Mouse (Mus musculus) neural tube, embryonic 11.5 days (tissue): Measurements from ENCODE around the gene Rps6kb1. TPM values are rescaled to one million over a fixed set of nuclear protein-coding genes. Genes with fewer than 3 reads are reported as not detected.
"Not testable (repeated sequence)": the region's sequence is repeated elsewhere in the genome, so short reads cannot be mapped to it uniquely, and the experiment has no call there.

Source experiments
- ATAC-seq: fragments of 200-750 bp; cut with Nextera tagmentation; 2 replicates; pipeline ENCODE4 v1.8.0; 2017; ENCODE audit warnings: moderate number of reproducible peaks, mild to moderate bottlenecking, moderate TSS enrichment, moderate library complexity; ENCODE audit not compliant: insufficient read depth, low FRiP score, low TSS enrichment
- DNase-seq: peaks from one replicate; pipeline ENCODE4 v3.0.0-alpha.2; 2015; ENCODE audit warnings: low spot score
- H3K27ac ChIP-seq: fragments of 300-500 bp; sonication (generic); 2 replicates; pipeline ENCODE4 v1.5.1; 2014; ENCODE audit warnings: low read depth, mild to moderate bottlenecking, low read length
- H3K27me3 ChIP-seq: fragments of 300-500 bp; sonication (generic); 2 replicates; pipeline ENCODE4 v1.6.1; 2014; ENCODE audit warnings: mild to moderate bottlenecking, low read length, mixed read lengths; ENCODE audit not compliant: control insufficient read depth, insufficient read depth
- H3K36me3 ChIP-seq: fragments of 300-500 bp; sonication (generic); 2 replicates; pipeline ENCODE4 v1.6.1; 2014; ENCODE audit warnings: mild to moderate bottlenecking, low read length, moderate library complexity, mixed read lengths; ENCODE audit not compliant: control insufficient read depth, insufficient read depth
- H3K4me1 ChIP-seq: fragments of 300-500 bp; sonication (generic); 2 replicates; pipeline ENCODE4 v1.6.1; 2014; ENCODE audit warnings: low read length, mixed read lengths; ENCODE audit not compliant: control insufficient read depth, insufficient read depth
- H3K4me2 ChIP-seq: fragments of 300-500 bp; sonication (generic); 2 replicates; pipeline ENCODE4 v1.6.1; 2014; ENCODE audit warnings: low read depth, mild to moderate bottlenecking, moderate library complexity
- H3K4me3 ChIP-seq: fragments of 300-500 bp; sonication (generic); 2 replicates; pipeline ENCODE4 v1.5.1; 2014; ENCODE audit warnings: low read depth, low read length
- H3K9ac ChIP-seq: fragments of 300-500 bp; sonication (generic); 2 replicates; pipeline ENCODE4 v1.6.1; 2014; ENCODE audit warnings: mild to moderate bottlenecking, low read length
- H3K9me3 ChIP-seq: fragments of 300-500 bp; sonication (generic); 2 replicates; pipeline ENCODE4 v1.6.1; 2016; ENCODE audit warnings: low read length; ENCODE audit not compliant: control insufficient read depth
- WGBS: fragments of 180-500 bp; shearing (Covaris S2); extraction: QIAGEN DNeasy Blood & Tissue Kit; methylation state at CpG from one replicate; pipeline ENCODE4 v1.1.7; 2014; 5-methylcytosine and 5-hydroxymethylcytosine counted together
- polyA plus RNA-seq: library from polyadenylated mRNA; unstranded; fragments of >200 nt; fragmentation: Nextera tagmentation; extraction: Ambion mirVana; gene quantifications from 2 replicates; pipeline ENCODE4 v1.2.1, GENCODE M21; 2014

The Rps6kb1 gene
- polyA plus RNA-seq, 1 experiment from 2014 or later, result 56.4 TPM

DNA sequence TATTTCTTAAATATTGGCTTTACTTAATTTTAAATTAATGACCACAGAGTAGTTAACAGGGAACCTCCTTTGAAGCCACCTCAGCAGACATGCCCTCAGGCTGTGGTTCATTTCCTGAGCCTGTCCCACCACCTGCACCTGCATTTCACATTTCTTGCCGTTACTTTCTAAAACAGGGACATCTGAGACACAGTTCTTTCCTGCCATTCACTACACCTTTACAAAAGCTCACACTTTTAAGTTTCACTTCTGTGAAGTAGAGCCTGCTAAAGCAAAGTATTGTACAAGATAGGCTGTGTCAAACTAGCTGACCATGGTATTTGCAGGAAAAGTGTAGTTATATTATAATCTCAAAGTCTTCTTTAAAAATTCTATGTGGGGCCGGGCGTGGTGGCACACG is 5.8 kb downstream of the Rps6kb1 start:
- 97% methylated on average over 4 of the region's 4 CpGs for WGBS
- no peaks in the 10 kb centered on the region for H3K9me3 ChIP-seq
- DNase-seq, result no peak

DNA sequence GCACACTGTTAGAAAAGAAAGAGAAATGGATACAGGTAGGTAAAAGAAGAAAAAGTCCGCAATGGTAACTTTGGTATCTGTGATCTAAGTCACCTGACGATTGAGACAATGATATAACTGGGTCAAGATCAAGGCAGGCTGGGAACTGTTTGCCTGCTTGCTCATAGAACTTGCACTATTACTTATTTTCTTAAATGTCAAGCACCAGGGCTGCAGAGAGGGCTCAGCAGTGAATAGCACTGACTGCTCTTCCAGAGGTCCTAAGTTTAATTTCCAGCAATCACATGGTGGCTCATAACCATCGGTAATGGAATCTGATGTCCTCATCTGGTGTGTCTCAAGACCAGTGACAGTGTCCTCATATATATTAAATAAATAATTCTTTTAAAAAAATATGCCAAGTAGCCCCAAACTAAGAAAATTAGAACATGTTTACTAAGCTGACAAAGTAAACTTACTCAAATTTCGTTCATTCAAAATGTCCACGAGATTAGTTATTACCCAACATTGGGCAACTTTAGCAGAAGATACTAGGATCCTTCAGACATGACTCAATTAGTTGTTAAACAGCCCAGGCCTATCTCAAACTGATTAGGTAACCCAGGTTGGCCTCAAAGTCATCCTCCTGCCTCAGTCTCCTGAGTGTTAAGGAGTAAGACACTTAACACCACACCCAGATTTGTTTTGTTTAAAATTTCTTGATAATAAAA is 10.2 kb downstream of the Rps6kb1 start:
- H3K4me1 ChIP-seq, result no peaks in the 10 kb centered on the region
- no peaks in the 10 kb centered on the region for H3K27me3 ChIP-seq
- H3K36me3 ChIP-seq, result no peaks in the 10 kb centered on the region
- H3K27ac ChIP-seq, result no peak overlapping the region
- H3K9ac ChIP-seq, result no peak overlapping the region
- H3K4me3 ChIP-seq, result no peak overlapping the region
- ATAC-seq (no peak), DNase-seq (no peak)
- no peak overlapping the region for H3K4me2 ChIP-seq
- H3K9me3 ChIP-seq, result no peaks in the 10 kb centered on the region
- 94% methylated on average over 5 of the region's 5 CpGs for WGBS

More for the DNA sequence above, 5.8 kb downstream of the Rps6kb1 start:
- ATAC-seq, result no peak
- Histone ChIP-seq H3K4me2 (no peak overlapping the region), H3K27me3 (no peaks in the 10 kb centered on the region), H3K9ac (no peak overlapping the region), H3K36me3 (no peaks in the 10 kb centered on the region), H3K4me1 (no peaks in the 10 kb centered on the region; the same call in 1 of the 2 replicates), H3K27ac (no peak overlapping the region), H3K4me3 (no peak overlapping the region)

DNA sequence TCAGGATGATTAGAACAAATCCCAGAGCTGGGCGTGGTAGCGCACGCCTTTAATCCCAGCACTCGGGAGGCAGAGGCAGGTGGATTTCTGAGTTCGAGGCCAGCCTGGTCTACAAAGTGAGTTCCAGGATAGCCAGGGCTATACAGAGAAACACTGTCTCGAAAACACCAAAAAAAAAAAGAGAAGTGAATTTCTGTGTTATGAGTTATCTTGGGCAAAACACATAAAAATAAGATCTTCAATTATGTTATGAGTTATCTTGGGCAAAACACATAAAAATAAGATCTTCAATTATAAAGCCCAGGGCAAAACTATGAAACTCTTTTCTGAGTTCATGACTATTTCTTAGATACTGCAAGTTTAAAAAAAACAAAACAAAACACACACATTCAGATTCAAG is 11.3 kb downstream of the Rps6kb1 start:
- H3K4me3 ChIP-seq, H3K27me3 ChIP-seq, H3K4me1 ChIP-seq, DNase-seq, ATAC-seq, H3K9me3 ChIP-seq, H3K36me3 ChIP-seq, H3K4me2 ChIP-seq, H3K27ac ChIP-seq, H3K9ac ChIP-seq: not testable (repeated sequence)
- 87% methylated on average over 6 of the region's 6 CpGs for WGBS

DNA sequence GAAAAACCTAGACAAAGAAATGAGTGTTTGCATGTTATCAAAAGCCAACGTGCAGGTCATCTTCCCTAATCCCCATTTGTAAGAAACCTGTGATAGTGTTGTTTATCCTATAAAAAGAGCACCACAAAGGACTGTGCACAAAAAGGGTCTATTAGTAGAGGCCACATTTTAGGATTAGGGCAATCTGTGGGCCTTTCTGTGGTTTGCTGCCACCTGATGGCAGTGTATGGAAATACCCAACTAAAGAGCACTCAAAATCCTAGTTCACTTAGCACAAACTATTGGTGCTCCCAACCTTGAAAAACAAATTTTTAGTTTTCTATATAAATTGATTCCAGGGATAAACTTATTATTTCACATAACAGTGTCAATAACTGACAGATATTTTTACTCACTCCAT is 11.8 kb downstream of the Rps6kb1 start:
- no peak for ATAC-seq
- 87% methylated on average over 1 of the region's 1 CpGs for WGBS
- Histone ChIP-seq H3K4me2 (no peak overlapping the region), H3K36me3 (0 out of 2 replicates have a peak, but pooled peaks cover 2% of the 10 kb centered on the region), H3K27me3 (no peaks in the 10 kb centered on the region), H3K4me3 (no peak overlapping the region), H3K9me3 (no peaks in the 10 kb centered on the region), H3K27ac (no peak overlapping the region), H3K9ac (no peak overlapping the region), H3K4me1 (no peaks in the 10 kb centered on the region)
- DNase-seq, result no peak

DNA sequence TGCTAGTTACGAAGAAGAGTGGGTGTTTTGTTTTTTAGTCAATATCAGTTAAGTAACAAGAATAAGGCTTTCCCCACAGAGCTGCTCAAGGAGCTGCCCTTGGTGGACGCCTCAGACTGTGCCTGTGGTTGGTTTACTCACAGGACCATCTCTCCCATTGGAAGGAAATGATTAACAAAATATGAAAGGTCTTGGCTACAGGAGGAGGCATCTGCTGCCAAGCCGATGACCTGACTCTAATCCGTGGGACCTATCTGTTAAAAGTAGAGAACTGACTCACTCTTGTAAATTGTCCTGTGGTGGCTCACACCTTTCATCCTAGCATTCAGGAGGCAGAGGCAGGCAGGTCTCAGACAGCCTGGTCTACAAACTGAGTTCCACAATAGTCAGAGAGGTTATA is 17.1 kb downstream of the Rps6kb1 start:
- no peaks in the 10 kb centered on the region for H3K9me3 ChIP-seq
- WGBS, result 89% methylated on average over 4 of the region's 4 CpGs
- ATAC-seq, result no peak
- H3K4me2 ChIP-seq, result no peak overlapping the region
- H3K27me3 ChIP-seq, result no peaks in the 10 kb centered on the region
- H3K4me1 ChIP-seq, result no peaks in the 10 kb centered on the region
- no peak overlapping the region for H3K27ac ChIP-seq
- peaks cover 7% of the 10 kb centered on the region; the same call in 1 of the 2 replicates for H3K36me3 ChIP-seq
- no peak overlapping the region for H3K4me3 ChIP-seq
- H3K9ac ChIP-seq, result no peak overlapping the region
- DNase-seq, result no peak

DNA sequence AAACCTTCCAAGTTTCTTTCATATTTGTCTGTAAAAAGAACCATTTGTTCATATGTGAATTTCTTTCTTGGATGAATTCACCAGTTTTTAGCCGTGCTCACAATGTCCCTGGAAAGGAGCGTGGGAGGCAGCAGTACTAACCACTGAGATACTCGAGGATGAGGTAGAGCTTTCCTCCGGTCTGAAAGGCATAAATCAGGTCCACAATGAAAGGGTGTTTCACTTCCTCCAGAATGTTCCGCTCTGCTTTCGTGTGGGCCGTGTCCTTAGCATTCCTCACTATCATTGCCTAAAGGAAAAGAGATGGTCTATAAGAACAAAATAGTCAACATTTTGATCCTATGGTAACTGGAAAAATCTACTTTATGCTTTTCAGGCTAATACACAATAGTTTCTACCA is 24.9 kb downstream of the Rps6kb1 start:
- Histone ChIP-seq H3K4me1 (no peaks in the 10 kb centered on the region), H3K9ac (no peak overlapping the region), H3K9me3 (no peaks in the 10 kb centered on the region), H3K27me3 (no peaks in the 10 kb centered on the region), H3K27ac (no peak overlapping the region), H3K4me2 (no peak overlapping the region), H3K36me3 (peaks cover 21% of the 10 kb centered on the region), H3K4me3 (no peak overlapping the region)
- no peak for ATAC-seq
- DNase-seq, result no peak
- WGBS, result 91% methylated on average over 7 of the region's 7 CpGs

DNA sequence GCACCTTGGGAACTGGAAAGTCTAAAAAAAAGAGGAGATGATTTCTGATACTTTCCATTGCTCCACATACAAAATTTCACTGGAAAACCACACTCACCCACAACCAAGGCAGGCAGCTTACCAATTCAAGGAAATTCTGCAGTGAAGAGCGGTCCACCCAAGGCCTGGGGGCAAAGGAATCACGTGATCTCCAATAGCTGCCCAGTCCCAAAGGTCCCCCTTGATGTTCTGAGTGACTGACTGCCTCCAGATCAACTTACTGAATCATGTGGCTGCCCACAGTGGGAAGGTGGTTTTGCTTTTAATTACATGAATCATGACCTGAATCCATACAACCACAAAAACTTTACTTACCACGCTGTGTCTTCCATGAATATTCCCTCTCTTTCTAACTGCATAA is 27.4 kb downstream of the Rps6kb1 start:
- no peak overlapping the region for H3K4me2 ChIP-seq
- ATAC-seq (no peak), DNase-seq (no peak)
- no peaks in the 10 kb centered on the region for H3K27me3 ChIP-seq
- peaks cover 19% of the 10 kb centered on the region for H3K36me3 ChIP-seq
- no peaks in the 10 kb centered on the region for H3K9me3 ChIP-seq
- no peaks in the 10 kb centered on the region for H3K4me1 ChIP-seq
- no peak overlapping the region for H3K27ac ChIP-seq
- H3K9ac ChIP-seq, result no peak overlapping the region
- no peak overlapping the region for H3K4me3 ChIP-seq
- WGBS, result 90% methylated on average over 3 of the region's 3 CpGs

DNA sequence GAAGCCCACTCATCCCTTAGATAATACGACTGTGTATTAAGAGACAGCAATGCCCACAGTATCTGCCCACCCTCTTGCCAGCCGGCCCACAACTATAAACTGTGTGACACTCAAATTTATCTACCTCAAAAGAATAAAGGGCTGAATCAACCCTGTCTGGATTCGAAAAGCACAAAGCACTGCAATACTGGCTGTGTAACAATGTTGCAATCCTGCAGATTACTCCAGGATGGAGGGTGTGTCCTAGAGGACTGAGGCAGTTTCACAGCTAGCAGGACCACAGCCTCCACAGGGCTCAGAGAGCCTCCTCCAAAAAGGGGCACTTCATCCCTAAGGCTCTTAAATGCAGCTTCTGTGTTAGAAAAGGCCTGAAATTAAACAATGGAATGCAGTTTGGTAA is 28.0 kb downstream of the Rps6kb1 start:
- Histone ChIP-seq H3K4me2 (no peak overlapping the region), H3K4me1 (no peaks in the 10 kb centered on the region), H3K27ac (no peak overlapping the region), H3K4me3 (no peak overlapping the region), H3K36me3 (peaks cover 19% of the 10 kb centered on the region), H3K9ac (no peak overlapping the region), H3K9me3 (no peaks in the 10 kb centered on the region), H3K27me3 (no peaks in the 10 kb centered on the region)
- WGBS, result 84% methylated on average over 3 of the region's 3 CpGs
- ATAC-seq, result no peak
- DNase-seq, result no peak

DNA sequence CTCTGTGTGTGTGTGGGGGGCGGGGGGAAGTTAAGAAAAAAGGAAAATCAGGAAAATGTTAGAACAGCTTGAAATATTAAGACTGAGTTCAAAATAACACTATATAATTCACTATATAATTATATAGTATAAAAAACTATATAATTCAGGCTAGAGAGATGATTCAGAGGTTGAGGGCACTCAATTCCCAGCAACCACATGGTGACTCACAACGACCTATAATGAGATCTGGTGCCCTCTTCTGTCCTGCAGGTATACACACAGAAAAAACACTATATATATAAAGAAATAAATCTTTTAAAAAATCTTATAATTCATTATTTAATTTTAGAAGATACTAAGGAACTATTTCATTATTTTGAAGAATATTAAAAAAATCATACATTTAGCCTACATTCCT is 36.6 kb downstream of the Rps6kb1 start:
- Histone ChIP-seq H3K27me3 (no peaks in the 10 kb centered on the region), H3K36me3 (peaks cover 13% of the 10 kb centered on the region), H3K4me1 (no peaks in the 10 kb centered on the region), H3K4me2 (no peak overlapping the region), H3K27ac (no peak overlapping the region), H3K9me3 (no peaks in the 10 kb centered on the region), H3K9ac (no peak overlapping the region), H3K4me3 (no peak overlapping the region)
- 94% methylated on average over 2 of the region's 2 CpGs for WGBS
- DNase-seq, result no peak
- ATAC-seq, result no peak
